Mouse (Mus musculus): ENCODE results near the gene Olfr1123. TPM values are rescaled to one million over a fixed set of nuclear protein-coding genes. Genes with fewer than 3 reads are reported as not detected.

Gene Olfr1123
- not detected in 4 replicates for total RNA-seq (2023)

DNA sequence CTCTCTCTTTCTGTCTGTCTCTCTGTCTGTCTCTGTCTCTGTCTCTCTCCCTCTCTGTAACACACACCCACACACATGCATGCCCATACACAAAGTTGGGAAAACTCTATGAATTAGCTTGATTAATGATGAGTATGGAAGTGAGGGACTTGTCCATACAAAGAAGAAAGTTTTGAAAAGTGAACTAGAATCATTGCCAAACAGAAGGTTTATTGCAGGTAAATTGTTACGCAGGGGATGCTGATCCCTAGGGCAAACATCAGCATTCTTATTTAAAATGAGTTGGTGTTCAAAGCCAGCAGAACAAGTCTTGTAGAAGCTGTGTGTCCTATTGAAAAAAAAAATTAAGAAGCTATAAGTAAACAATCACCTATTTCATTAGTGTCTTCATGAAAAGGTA is at the start of gene Olfr1123:
Gene Olfr1123, plus strand, starts transcription at position 301 of the 400 bp plus-strand sequence.

GRCm38 (mm10) chr2:87369595-87369994 is 46.8 kb upstream of the Olfr1123 start, which contains the start of gene Olfr1121:
Gene Olfr1121, plus strand, starts transcription at chr2:87369895.

GRCm38 (mm10) chr2:87385549-87385948 is 30.9 kb upstream of the Olfr1123 start, which contains the start of gene Olfr1122:
Gene Olfr1122, plus strand, starts transcription at chr2:87385849.

DNA sequence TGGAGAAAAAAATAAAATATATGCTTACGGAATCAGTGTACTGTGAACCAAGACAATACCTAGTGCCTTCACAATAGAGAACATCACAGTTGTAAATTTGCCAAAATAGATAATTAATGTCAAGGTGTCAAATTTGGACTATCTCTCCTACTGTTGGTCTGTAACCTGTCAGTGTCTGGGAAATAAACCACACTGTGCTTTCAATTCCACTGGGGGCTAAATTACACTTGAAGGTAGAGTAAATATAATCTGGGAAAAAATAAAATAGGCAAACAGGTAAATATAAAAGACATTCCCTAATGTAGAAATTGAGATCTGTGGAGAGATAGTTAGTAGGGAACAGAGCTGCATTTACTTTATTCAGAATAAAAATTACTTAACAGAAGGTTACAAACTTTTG is 13.5 kb downstream of the Olfr1123 start, which contains the start of gene Olfr1124:
Gene Olfr1124, plus strand, starts transcription at position 301 of the 400 bp plus-strand sequence.

GRCm38 (mm10) chr2:87453662-87454061 is 37.2 kb downstream of the Olfr1123 start, which contains the start of gene Olfr1126:
Gene Olfr1126, plus strand, starts transcription at chr2:87453962.

Other genes starting within 250 kb of the Olfr1123 start
- gene Olfr1112, start 228.8 kb upstream of the Olfr1123 start, total RNA-seq (2023) = not detected in 4 replicates
- gene Olfr1113, start 207.7 kb upstream of the Olfr1123 start, total RNA-seq (2023) = not detected in 4 replicates
- gene Olfr1115, start 168.6 kb upstream of the Olfr1123 start, total RNA-seq (2023) = not detected in 4 replicates
- gene Olfr1116, start 149.1 kb upstream of the Olfr1123 start, total RNA-seq (2023) = not detected in 4 replicates
- not detected in 4 replicates for gene Olfr1118, start 109.1 kb upstream of the Olfr1123 start, total RNA-seq (2023)
- not detected in 4 replicates for gene Olfr1120, start 61.8 kb upstream of the Olfr1123 start, total RNA-seq (2023)
- not detected in 4 replicates for gene Olfr1121, start 46.7 kb upstream of the Olfr1123 start, total RNA-seq (2023)
- 0.15 to 0.26 TPM in 2 of 4 replicates, not detected in the others for gene Olfr1122, start 30.8 kb upstream of the Olfr1123 start, total RNA-seq (2023)
- gene Olfr1124, start 13.6 kb downstream of the Olfr1123 start, total RNA-seq (2023) = not detected in 4 replicates
- not detected in 4 replicates for gene Olfr1126, start 37.3 kb downstream of the Olfr1123 start, total RNA-seq (2023)
- not detected in 4 replicates for gene Pramel7, start 80.5 kb downstream of the Olfr1123 start, total RNA-seq (2023)
- gene Pramel6, start 89.9 kb downstream of the Olfr1123 start, total RNA-seq (2023) = not detected in 4 replicates
- gene Olfr153, start 115.2 kb downstream of the Olfr1123 start, total RNA-seq (2023) = not detected in 4 replicates
- not detected in 4 replicates for gene Olfr1128, start 128.9 kb downstream of the Olfr1123 start, total RNA-seq (2023)
- gene Olfr1129, start 157.3 kb downstream of the Olfr1123 start, total RNA-seq (2023) = not detected in 4 replicates
- not detected in 4 replicates for gene Olfr1130, start 189.6 kb downstream of the Olfr1123 start, total RNA-seq (2023)
- gene Olfr1131, start 210.5 kb downstream of the Olfr1123 start, total RNA-seq (2023) = not detected in 4 replicates
- gene Olfr1132, start 220.9 kb downstream of the Olfr1123 start, total RNA-seq (2023) = not detected in 4 replicates
- not detected in 4 replicates for gene Olfr1133, start 230.7 kb downstream of the Olfr1123 start, total RNA-seq (2023)
- gene Olfr1134, start 241.8 kb downstream of the Olfr1123 start, total RNA-seq (2023) = not detected in 4 replicates

Measured in B cell, adult 62 days (primary cell).